Mouse (Mus musculus): ENCODE measurements around the gene Gm4340. TPM values are rescaled to one million over a fixed set of nuclear protein-coding genes. Genes with fewer than 3 reads are reported as not detected.
"Not testable (repeated sequence)": the region's sequence is repeated elsewhere in the genome, so short reads cannot be mapped to it uniquely, and the experiment has no call there.

The Gm4340 gene
- not detected in 2 replicates for polyA plus RNA-seq (2015; fragmentation: Nextera tagmentation; extraction: Ambion mirVana)

GRCm38 (mm10) chr10:104193742-104194141 is at the start of gene Gm4340:
Gene Gm4340, plus strand, starts transcription at chr10:104194042.
- no CpG with 5 or more reads among the region's 3 CpGs for WGBS (ENCODE audit: insufficient replicate concordance)
- H3K4me3 ChIP-seq (replicated peaks); H3K9me3 ChIP-seq (replicated peaks); ATAC-seq (ENCODE audit: insufficient read depth); H3K9ac ChIP-seq; H3K27ac ChIP-seq (replicated peaks); H3K27me3 ChIP-seq; H3K4me2 ChIP-seq; H3K4me1 ChIP-seq (replicated peaks); H3K36me3 ChIP-seq (replicated peaks): not testable (repeated sequence)

- not testable (repeated sequence) for H3K27me3 ChIP-seq; H3K4me3 ChIP-seq (replicated peaks); H3K4me1 ChIP-seq (replicated peaks); ATAC-seq (ENCODE audit: insufficient read depth); H3K36me3 ChIP-seq (replicated peaks); H3K27ac ChIP-seq (replicated peaks); H3K4me2 ChIP-seq; H3K9ac ChIP-seq; H3K9me3 ChIP-seq (replicated peaks)
- no CpG with 5 or more reads among the region's 3 CpGs for WGBS (ENCODE audit: insufficient replicate concordance)
These were observed 42.6 kb upstream of the Gm4340 start, which contains the start of gene Gm6763 for GRCm38 (mm10) chr10:104151197-104151596. Gene Gm6763, plus strand, starts transcription at chr10:104151497.

- not testable (repeated sequence) for H3K27ac ChIP-seq (replicated peaks); H3K9ac ChIP-seq; H3K4me1 ChIP-seq (replicated peaks); H3K9me3 ChIP-seq (replicated peaks); ATAC-seq (ENCODE audit: insufficient read depth); H3K4me2 ChIP-seq; H3K36me3 ChIP-seq (replicated peaks); H3K4me3 ChIP-seq (replicated peaks); H3K27me3 ChIP-seq
- no CpG with 5 or more reads among the region's 3 CpGs for WGBS (ENCODE audit: insufficient replicate concordance)
These were observed 34.1 kb upstream of the Gm4340 start, which contains the start of gene Gm8764 for GRCm38 (mm10) chr10:104159706-104160105. Gene Gm8764, plus strand, starts transcription at chr10:104160006.

DNA sequence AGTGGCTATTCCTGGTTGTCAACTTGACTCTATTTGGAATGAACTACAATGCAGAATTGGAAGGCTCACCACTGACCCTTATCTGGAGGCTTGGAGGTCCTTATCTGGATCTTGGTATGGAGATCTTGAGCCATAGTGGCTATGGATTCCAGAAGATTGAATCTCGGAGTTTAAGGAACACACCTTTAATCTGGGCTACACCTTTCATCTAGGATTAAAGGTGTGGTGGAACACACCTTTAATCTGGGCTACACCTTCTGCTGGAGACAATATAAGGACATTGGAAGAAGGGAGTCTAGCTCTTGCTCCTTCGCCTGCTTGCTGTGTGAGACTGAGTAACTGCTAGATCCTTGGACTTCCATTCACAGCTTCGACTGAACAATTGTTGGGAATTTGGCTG is 25.6 kb upstream of the Gm4340 start, which contains the start of gene Gm21304:
Gene Gm21304, plus strand, starts transcription at position 301 of the 400 bp plus-strand sequence.
- H3K4me1 ChIP-seq (replicated peaks); H3K4me2 ChIP-seq; H3K9me3 ChIP-seq (replicated peaks); ATAC-seq (ENCODE audit: insufficient read depth); H3K9ac ChIP-seq; H3K27me3 ChIP-seq; H3K4me3 ChIP-seq (replicated peaks); H3K36me3 ChIP-seq (replicated peaks); H3K27ac ChIP-seq (replicated peaks): not testable (repeated sequence)
- WGBS (ENCODE audit: insufficient replicate concordance) = no CpG with 5 or more reads among the region's 3 CpGs

DNA sequence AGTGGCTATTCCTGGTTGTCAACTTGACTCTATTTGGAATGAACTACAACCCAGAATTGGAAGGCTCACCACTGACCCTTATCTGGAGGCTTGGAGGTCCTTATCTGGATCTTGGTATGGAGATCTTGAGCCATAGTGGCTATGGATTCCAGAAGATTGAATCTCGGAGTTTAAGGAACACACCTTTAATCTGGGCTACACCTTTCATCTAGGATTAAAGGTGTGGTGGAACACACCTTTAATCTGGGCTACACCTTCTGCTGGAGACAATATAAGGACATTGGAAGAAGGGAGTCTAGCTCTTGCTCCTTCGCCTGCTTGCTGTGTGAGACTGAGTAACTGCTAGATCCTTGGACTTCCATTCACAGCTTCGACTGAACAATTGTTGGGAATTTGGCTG is 17.1 kb upstream of the Gm4340 start, which contains the start of gene Gm21312:
Gene Gm21312, plus strand, starts transcription at position 301 of the 400 bp plus-strand sequence.
- H3K9me3 ChIP-seq (replicated peaks); H3K36me3 ChIP-seq (replicated peaks); H3K4me1 ChIP-seq (replicated peaks); H3K27me3 ChIP-seq; H3K4me3 ChIP-seq (replicated peaks); H3K27ac ChIP-seq (replicated peaks); H3K4me2 ChIP-seq; H3K9ac ChIP-seq; ATAC-seq (ENCODE audit: insufficient read depth): not testable (repeated sequence)
- no CpG with 5 or more reads among the region's 3 CpGs for WGBS (ENCODE audit: insufficient replicate concordance)

GRCm38 (mm10) chr10:104185233-104185632 is 8.6 kb upstream of the Gm4340 start, which contains the start of gene Gm20765:
Gene Gm20765, plus strand, starts transcription at chr10:104185533.
- not testable (repeated sequence) for H3K27me3 ChIP-seq; H3K9me3 ChIP-seq (replicated peaks); H3K9ac ChIP-seq; H3K27ac ChIP-seq (replicated peaks); ATAC-seq (ENCODE audit: insufficient read depth); H3K4me3 ChIP-seq (replicated peaks); H3K4me1 ChIP-seq (replicated peaks); H3K4me2 ChIP-seq; H3K36me3 ChIP-seq (replicated peaks)
- no CpG with 5 or more reads among the region's 3 CpGs for WGBS (ENCODE audit: insufficient replicate concordance)

GRCm38 (mm10) chr10:104209655-104210054 is 15.8 kb downstream of the Gm4340 start:
- Histone ChIP-seq H3K4me1 (replicated peaks) (no peaks in the 10 kb centered on the region), H3K4me3 (replicated peaks) (no peak overlapping the region), H3K9me3 (replicated peaks) (no peaks in the 10 kb centered on the region), H3K27ac (replicated peaks) (no peak overlapping the region), H3K9ac (no peak overlapping the region), H3K27me3 (no peaks in the 10 kb centered on the region), H3K4me2 (no peak overlapping the region), H3K36me3 (replicated peaks) (no peaks in the 10 kb centered on the region)
- no peak for ATAC-seq (ENCODE audit: insufficient read depth)
- 42% methylated on average over 1 of the region's 1 CpGs for WGBS (ENCODE audit: insufficient replicate concordance)

DNA sequence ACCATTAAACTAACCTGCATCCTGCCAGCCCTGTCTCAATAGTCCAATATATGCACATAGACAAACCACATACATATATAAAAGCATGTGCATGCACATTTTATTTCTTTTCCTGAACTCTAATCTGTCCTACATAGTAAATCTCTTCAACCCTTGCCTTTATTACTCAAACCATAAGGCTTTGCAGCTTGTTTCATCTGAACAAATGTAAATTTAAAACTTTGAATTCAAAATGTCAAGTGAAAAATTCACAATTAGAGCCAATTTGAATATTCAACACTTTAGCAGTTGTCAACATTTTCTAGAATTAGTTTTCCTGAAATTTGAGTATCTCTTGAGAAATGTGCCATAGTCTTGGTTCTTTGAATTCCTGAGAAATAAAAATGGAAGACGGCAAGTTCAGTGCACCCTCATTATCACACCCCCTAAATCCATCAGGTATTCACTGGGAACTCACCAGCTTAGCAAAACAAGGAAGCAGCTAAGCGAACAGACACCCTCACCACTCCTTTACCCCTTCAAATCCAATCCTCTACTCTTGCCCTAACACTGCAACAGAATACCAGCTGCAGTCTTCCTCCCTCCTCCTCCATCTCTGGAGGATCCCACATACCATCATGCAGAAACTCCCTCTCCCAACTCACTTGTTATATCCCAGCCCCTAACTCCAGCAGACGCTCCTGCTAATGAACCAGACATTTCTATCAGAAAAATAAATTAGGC is 16.6 kb downstream of the Gm4340 start:
- Histone ChIP-seq H3K36me3 (replicated peaks) (no peaks in the 10 kb centered on the region), H3K27ac (replicated peaks) (no peak overlapping the region), H3K4me1 (replicated peaks) (no peaks in the 10 kb centered on the region), H3K27me3 (no peaks in the 10 kb centered on the region), H3K4me2 (no peak overlapping the region), H3K9me3 (replicated peaks) (no peaks in the 10 kb centered on the region), H3K4me3 (replicated peaks) (no peak overlapping the region), H3K9ac (no peak overlapping the region)
- 48% methylated on average over 3 of the region's 3 CpGs for WGBS (ENCODE audit: insufficient replicate concordance)
- ATAC-seq (ENCODE audit: insufficient read depth) = no peak

DNA sequence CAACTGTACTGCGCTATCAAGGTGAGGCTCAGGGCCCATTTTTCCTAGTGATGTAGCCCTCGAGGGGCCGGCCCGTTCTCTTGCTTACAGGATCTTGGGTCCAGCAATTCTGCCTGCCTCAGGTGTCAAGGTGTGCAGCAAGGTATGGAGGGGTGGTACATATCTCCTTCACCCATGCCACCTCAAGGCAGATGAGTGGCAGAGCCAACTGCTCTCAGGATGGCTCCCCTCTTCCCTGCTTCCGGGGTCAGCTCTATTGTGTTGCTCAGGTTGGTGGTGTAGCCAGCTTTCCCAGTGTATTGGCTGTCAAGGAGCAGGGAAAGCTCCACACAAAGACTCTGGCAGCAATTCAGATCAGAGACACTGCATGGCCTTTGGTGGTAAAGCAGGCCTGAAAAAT is 20.7 kb downstream of the Gm4340 start:
- Histone ChIP-seq H3K27ac (replicated peaks) (no peak overlapping the region), H3K4me1 (replicated peaks) (no peaks in the 10 kb centered on the region), H3K27me3 (no peaks in the 10 kb centered on the region), H3K4me3 (replicated peaks) (no peak overlapping the region), H3K4me2 (no peak overlapping the region), H3K9ac (no peak overlapping the region), H3K36me3 (replicated peaks) (no peaks in the 10 kb centered on the region), H3K9me3 (replicated peaks) (no peaks in the 10 kb centered on the region)
- WGBS (ENCODE audit: insufficient replicate concordance) = 68% methylated on average over 5 of the region's 5 CpGs
- no peak for ATAC-seq (ENCODE audit: insufficient read depth)

DNA sequence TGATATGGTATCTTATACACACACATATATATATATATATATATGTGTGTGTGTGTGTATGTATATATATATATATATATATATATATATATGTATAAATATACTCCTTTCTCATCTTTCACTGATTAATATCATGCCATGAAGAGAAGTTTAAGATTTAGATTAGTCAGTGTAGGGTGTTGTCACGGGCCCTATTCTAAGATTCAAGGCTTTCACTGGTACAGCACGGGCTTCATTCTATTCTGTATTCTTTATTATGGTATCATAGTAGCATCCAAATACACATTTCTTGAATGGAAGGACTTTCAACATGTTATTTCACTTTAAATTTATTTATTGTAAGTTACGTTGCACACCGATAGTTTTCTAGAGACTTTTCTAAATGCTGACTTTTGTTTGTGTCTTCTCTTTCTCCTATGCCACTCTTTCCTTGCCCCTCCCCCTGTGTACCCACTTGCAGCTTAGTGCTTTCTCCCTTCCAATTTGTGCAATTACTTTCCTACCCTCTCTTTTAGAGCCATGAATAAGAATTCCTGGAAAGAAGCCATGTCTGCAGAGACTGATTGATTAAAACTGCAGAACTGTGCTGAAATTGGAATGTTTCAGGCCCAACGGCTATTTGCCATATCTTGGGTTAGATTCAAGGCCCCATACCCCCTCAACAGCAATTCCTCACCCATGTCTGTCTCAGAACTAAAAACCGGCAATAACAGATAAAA is 26.6 kb downstream of the Gm4340 start:
- H3K4me1 ChIP-seq (replicated peaks) = no peaks in the 10 kb centered on the region
- ATAC-seq (ENCODE audit: insufficient read depth) = no peak
- no peak overlapping the region for H3K27ac ChIP-seq (replicated peaks)
- H3K9me3 ChIP-seq (replicated peaks) = no peaks in the 10 kb centered on the region
- H3K4me3 ChIP-seq (replicated peaks) = no peak overlapping the region
- 63% methylated on average over 6 of the region's 6 CpGs for WGBS (ENCODE audit: insufficient replicate concordance)
- no peaks in the 10 kb centered on the region for H3K27me3 ChIP-seq
- H3K36me3 ChIP-seq (replicated peaks) = no peaks in the 10 kb centered on the region
- H3K4me2 ChIP-seq = no peak overlapping the region
- no peak overlapping the region for H3K9ac ChIP-seq
